Mouse (Mus musculus) cerebellum, postnatal 36 days (tissue): ENCODE measurements at regions not wholly inside any gene's neighbourhood (a gene's known extent, or its start where the extent isn't known, plus 50 kb on each side); places are given as distances from the start of the nearest gene placed in this dataset.

Experiments
- DNase-seq, 2 experiments: peaks; one replicate each; pipeline ENCODE4 v3.0.0; 2021 to 2022; ENCODE audit warnings: mixed read lengths in 2 of 2

- peak; percentile 44 to 57 for DNase-seq
These were observed 57.0 kb upstream of the Siglech start for GRCm38 (mm10) chr7:55710872-55711558.
